Mouse (Mus musculus): ENCODE data around the gene Sulf2.

Gene Sulf2

GRCm38 (mm10) chr2:166175552-166176136 lies 20.2 kb upstream of the Sulf2 start:
- DNase-seq (ENCODE audit: low spot score in 2 of 2): no peak

DNA sequence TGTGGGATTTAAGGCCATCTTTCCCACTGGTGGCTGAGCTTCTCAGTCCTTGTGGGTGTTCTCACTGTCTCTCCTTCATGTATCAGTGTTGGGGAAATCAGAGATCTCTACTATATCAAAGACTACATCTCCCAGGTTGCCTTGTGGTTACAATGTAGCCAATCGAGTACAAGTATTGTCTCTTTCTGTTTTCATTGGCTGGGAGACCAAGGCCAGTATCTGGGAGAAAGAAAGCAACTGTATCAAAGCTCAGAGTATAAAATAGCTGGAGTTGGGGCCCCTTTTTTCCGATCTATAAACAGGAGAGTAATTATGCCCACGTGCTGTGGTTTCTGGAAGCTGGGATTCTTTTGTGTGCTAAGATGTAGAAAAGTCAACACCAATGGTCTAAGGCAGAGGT lies 19.7 kb upstream of the Sulf2 start:
- no peak for DNase-seq (ENCODE audit: low spot score in 2 of 2)

DNA sequence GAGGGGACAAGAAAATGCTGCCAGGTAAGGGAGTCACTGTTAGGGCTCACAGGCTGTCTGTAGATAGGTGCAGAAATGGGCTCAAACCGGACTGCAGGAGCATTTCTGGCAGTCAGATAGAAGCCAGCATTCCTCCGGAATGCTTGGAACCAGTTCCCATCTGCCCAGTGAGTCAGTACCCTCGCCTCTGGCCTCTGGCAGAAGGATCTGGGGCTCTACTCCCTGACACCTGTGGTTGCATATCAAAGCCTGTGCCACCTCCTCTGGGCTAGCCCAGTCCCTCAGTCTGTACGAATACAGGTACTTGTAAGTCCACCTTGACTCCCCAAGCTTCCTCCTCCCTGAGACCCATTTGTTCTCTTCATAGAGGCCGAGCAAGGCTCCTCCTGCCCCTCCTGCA lies 17.7 kb upstream of the Sulf2 start:
- no peak for DNase-seq (ENCODE audit: low spot score in 2 of 2)

DNA sequence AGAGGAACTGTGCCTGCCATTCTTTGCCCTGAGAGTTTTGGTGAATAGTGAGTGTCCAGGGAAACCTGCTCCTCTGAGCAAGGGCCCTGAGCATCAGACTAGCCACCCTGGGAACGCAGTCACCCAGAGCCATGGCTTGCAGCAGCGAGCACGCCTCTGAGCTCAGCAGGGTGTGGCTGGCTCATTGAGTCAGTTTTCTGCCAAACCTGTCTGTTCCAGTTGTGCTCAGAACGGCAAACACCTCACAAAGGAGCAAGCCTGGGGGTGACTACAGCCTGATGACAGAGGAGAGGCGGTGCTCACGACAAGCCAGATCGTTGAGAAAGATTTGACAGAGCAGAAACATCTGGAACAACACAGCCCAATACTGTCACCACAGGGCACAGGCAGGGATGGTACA lies 14.7 kb upstream of the Sulf2 start:
- DNase-seq (ENCODE audit: low spot score in 2 of 2): peak; percentile 64 to 78

DNA sequence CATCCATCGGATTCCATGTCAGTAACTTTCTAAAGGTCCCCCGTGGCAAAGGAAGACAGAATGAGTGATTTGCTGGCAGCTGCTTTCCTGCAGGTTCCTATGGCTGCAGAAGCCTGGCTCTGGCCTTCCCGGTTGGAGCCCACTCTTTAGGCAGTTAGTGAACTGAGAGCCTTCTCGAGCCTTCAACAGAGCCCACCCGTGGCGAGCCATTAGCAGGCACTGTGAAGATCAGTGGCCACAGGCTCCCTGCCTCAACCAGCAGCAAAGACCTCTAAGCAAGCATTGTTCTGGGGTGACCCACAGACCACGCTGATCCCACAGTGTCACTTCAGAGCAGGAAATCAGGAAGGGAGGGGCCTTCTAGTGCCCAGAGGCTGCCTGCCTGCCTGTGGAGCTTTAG lies 13.4 kb upstream of the Sulf2 start:
- DNase-seq (ENCODE audit: low spot score in 2 of 2): no peak

DNA sequence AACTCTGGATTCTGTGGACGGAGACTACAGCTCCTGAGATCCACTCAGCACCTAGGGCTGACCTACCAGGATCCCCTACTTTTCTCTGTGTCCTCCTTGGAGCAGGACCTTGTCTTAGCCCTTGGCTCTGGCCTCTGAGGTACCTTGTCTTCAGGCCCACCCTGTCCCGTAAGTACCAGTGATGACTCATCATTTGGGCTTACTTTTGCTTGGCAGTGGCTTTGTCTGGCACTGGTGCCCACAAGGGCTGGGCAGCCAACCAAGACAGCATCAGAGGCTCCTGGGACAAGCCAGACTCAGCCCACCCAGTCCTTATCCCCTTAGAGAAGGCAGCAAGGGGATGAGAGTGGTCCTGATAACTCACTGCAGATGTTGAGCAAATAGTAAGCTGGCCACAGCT lies 11.9 kb upstream of the Sulf2 start:
- DNase-seq (ENCODE audit: low spot score in 2 of 2): no peak

- DNase-seq (ENCODE audit: low spot score in 2 of 2): no peak
These were observed 9.9 kb upstream of the Sulf2 start for GRCm38 (mm10) chr2:166165396-166165795.

DNA sequence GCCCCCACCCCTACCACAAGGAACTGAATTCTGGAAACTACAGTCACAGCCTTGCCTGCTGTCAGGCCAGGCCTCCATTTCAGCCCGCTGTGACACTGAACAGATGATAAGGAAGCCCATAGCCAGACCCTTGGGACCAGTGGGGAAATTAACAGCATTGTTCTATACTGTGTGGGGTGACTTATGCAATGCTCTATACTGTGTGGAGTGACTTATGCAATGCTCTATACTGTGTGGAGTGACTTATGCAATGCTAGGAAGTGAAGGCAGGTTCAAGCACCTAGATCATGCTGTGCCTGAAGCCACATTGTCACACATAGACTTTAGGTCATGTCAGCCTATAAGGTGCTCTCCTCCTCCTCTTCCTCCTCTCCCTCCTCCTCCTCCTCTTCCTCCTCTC lies 9.1 kb upstream of the Sulf2 start:
- no peak for DNase-seq (ENCODE audit: low spot score in 2 of 2)

- no peak for DNase-seq (ENCODE audit: low spot score in 2 of 2)
These were observed 8.5 kb upstream of the Sulf2 start for GRCm38 (mm10) chr2:166163917-166164316.

- DNase-seq (ENCODE audit: low spot score in 2 of 2): no peak
These were observed 7.8 kb upstream of the Sulf2 start for GRCm38 (mm10) chr2:166163252-166163651.

- DNase-seq (ENCODE audit: low spot score in 2 of 2): peak in 1 of 2 experiments; percentile 33
These were observed 6.7 kb upstream of the Sulf2 start for GRCm38 (mm10) chr2:166162160-166162559.

GRCm38 (mm10) chr2:166159276-166159675 lies 3.8 kb upstream of the Sulf2 start:
- DNase-seq (ENCODE audit: low spot score in 2 of 2): no peak

DNA sequence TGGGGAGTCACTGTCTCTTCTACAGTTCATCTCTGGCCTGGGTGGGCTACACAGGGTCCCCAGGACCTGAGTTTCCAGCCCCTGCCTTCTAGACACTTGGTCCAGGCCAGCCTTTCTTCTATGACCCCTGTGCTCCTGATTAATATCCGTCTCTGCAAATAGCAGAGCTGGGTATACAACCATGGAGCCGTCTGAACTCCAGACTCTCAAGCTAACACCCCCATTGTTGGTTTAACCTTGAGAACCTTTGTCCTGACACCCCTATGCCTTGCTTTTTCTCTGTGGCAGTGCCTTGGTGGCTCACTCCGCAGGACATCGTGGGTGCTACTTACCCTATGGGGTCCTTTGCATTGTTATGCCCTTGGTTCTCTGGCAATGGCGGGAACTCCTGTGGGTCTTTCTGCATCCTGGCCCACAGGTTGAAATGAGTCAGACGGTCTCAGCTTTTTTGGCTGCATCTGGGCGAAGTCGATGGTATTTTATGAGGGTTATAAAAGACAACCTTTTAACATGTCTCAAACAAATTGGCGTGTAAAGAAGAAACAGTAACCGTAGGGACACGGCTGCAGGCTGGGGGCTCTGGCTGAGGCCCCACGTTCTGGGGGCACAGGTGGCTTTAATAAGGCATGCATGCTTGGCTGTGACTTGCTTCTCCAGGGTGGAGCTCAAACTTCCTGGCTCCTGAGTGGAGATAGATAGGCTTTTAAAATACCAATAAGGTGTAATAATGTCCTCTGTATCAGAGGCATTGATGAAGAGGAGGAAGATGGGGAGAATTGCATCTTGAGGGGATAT lies 2.5 kb upstream of the Sulf2 start:
- no peak for DNase-seq (ENCODE audit: low spot score in 2 of 2)

GRCm38 (mm10) chr2:166157144-166157543 lies 1.7 kb upstream of the Sulf2 start:
- DNase-seq (ENCODE audit: low spot score in 2 of 2): no peak

GRCm38 (mm10) chr2:166156122-166156521 lies 659 bp upstream of the Sulf2 start:
- no peak for DNase-seq (ENCODE audit: low spot score in 2 of 2)

DNA sequence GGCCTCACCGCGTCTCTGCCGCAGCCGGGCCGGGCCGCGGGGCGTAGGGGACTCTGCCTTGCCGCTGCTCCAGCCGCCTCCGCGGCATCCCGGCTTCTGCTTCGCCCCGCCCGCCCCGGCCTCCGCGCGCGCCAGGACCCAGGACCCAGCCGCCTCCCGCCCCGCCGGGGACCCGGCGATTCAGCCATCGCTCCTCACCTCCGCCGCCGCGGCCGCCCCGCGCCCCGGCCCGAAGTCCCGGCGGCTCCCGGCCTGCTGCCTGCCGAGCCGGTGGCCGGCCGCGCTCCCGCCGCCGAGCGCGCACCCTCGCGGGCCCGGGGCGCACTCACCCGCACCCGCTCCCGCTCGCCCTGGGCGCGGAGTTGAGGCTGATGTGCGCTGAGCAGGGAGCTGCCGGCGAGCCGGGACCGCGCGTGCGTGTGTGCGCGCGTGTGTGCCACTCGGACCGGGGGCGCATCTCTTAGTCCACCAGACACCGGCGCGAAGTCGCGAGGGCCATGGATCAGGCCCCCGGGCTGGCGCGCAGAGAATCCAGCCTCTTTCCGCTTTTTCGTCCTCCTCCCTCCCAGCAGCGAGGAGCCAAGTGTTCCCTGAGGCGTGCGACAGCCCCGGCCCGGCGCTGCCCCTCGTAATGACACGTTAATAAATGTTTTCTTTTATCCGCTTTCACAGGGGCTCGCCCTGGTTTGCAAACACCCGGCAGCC lies 562 bp downstream of the Sulf2 start:
- peak in 1 of 2 experiments; percentile 35 for DNase-seq (ENCODE audit: low spot score in 2 of 2)

GRCm38 (mm10) chr2:166153891-166154711 lies 1.4 kb downstream of the Sulf2 start:
- peak; percentile 74 to 76 for DNase-seq (ENCODE audit: low spot score in 2 of 2)

GRCm38 (mm10) chr2:166153399-166153793 lies 2.1 kb downstream of the Sulf2 start:
- DNase-seq (ENCODE audit: low spot score in 2 of 2): peak in 1 of 2 experiments; percentile 56

DNA sequence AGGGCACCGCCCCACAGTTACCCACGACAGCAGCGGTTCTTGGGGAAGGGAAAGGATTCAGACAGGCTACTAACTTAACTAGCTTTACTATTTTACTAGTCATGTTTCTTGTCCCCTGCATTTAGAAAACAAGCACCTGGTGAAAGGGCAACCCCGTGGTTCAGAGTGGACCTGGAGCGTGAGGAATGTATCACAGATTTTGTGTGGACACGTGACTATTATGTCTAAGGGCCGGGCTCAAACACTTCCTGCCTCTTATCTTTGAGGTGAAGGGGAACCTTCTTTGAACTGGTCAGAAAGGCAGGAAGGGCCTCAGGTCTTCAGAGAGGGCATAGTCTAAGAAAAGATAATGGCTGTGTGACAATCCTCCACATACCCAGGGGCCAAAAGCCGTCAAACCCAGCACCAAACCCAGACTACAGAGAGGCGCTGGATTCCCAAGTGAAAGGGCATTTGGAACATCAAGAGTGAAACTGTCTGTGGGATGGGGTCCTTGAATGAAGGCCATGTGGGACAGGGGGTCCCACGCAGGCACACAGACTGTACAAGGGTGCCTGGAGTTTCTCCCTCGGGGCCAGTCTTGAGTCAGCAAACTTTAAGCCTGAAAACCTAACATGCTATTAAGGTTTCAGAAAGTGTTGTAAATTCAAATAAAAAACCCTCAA lies 2.6 kb downstream of the Sulf2 start:
- DNase-seq (ENCODE audit: low spot score in 2 of 2): no peak

DNA sequence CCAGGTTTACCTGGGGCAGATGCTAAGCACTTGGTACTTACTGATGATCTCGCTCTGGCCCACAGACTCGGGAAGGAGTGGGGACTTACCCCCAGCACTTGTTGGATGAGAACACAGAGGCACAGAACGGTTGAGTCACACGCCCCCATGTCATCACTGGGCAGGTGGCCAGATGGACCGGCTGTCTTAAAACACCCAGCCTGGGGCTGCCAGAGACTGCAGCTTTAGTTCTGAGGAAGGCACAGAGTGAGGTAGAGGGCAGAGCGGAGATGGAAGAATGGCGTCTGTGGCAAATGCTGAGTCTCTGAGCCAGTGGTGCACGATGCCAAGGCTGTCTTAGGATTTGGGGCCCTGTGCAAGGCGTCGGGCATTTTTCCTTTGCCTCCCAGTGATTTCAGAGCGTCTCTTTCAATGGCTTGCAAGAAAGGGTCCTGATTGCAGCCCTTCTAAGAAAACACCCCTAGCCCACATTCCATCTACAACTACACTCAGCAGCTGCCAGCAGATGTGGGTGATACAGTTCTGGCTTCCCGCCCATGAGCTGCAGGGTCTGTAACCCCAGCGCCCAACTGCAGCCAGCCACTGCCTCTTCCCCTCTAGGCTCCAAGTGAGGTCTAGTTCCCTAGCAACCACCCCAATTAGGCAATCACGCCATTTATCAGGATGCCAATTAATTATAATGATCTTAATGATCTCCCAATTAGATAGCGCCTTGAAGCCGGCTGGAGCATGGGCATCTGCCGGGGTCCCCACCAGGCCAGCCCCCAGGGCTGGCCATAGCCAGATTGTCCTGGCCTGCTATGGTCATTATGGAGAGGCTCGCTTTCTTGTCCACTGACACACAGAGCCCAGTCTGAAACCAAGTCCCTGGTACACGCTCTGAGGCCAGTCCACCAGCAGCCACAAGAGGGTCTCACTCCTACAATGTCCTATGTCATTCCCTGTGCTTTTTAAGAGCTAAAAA lies 3.7 kb downstream of the Sulf2 start:
- peak; percentile 83 to 90 for DNase-seq (ENCODE audit: low spot score in 2 of 2)

All from urinary bladder, postnatal 36 days (tissue).